Mouse (Mus musculus) stomach, postnatal 0 days (tissue): ENCODE measurements around the gene Acvrl1.

Experiments
- CTCF ChIP-seq: IDR thresholded peaks from 2 replicates; pipeline ENCODE4 v1.5.1; 2016; ENCODE audit warnings: antibody characterized with exemption, low read depth, mild to moderate bottlenecking, moderate library complexity
- EP300 ChIP-seq: optimal IDR thresholded peaks from 2 replicates; pipeline ENCODE3; 2016; ENCODE audit warnings: antibody characterized with exemption

GRCm38 (mm10) chr15:101160591-101160990, 32.3 kb downstream of the Acvrl1 start:
- TF ChIP-seq CTCF (no peak), EP300 (no peak)
